Mouse (Mus musculus): ENCODE measurements at regions not wholly inside any gene's neighbourhood (a gene's known extent, or its start where the extent isn't known, plus 50 kb on each side); places are given as distances from the start of the nearest gene placed in this dataset.
A peak's percentile ranks its signal among the peaks of the same experiment; 100 is the strongest.

DNA sequence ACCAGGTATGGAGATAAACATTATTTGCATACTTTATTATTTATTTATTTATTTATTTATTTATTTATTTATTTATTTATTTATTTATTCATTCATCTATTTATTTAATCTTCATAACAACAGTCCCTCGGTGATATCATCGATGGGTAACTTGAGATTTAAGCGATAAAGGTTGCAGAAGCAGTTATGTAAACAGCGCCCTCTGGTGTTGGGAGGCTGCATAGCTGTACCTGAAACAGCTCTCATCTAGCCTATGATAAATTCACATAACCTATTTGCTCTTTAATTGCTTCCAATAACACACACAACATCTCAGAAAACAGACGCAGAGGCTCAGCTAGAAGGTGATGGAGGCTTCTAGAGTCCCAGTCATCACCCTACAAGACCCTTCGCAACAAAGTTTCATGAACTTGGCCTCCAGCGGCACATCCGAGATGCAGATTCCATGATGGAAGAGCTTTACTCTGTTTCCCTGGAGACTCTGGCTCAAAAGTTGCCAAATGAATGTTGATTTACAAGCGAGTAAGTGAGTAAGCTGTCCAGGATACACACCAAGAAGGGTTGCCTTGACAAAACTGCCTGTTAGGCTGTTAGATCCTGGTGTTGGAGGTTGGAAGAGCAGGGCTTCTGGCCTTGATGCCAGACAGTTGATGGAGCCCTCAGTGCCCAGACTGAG lies 85.8 kb upstream of the Habp2 start:
- H3K4me1 ChIP-seq (ENCODE audit: insufficient read depth) = no peaks in the 10 kb centered on the region
- H3K27me3 ChIP-seq (ENCODE audit: insufficient read depth, low read length) = no peaks in the 10 kb centered on the region
- DNase-seq (peak; percentile 46), ATAC-seq (ENCODE audit: insufficient read depth) (no peak)
- TF ChIP-seq CTCF (IDR thresholded peaks at IDR 0.05; ENCODE audit: low read depth) = peak; percentile 67
- H3K4me3 ChIP-seq (ENCODE audit: low read depth, low read length) = no peak overlapping the region
- H3K4me2 ChIP-seq = no peak overlapping the region
- no peak overlapping the region for H3K9ac ChIP-seq
- H3K27ac ChIP-seq (ENCODE audit: low read depth) = no peak overlapping the region
- WGBS = 79% methylated on average over 9 of the region's 9 CpGs
- H3K36me3 ChIP-seq (ENCODE audit: insufficient read depth) = no peaks in the 10 kb centered on the region
- no peaks in the 10 kb centered on the region for H3K9me3 ChIP-seq (ENCODE audit: low read depth, low read length)

DNA sequence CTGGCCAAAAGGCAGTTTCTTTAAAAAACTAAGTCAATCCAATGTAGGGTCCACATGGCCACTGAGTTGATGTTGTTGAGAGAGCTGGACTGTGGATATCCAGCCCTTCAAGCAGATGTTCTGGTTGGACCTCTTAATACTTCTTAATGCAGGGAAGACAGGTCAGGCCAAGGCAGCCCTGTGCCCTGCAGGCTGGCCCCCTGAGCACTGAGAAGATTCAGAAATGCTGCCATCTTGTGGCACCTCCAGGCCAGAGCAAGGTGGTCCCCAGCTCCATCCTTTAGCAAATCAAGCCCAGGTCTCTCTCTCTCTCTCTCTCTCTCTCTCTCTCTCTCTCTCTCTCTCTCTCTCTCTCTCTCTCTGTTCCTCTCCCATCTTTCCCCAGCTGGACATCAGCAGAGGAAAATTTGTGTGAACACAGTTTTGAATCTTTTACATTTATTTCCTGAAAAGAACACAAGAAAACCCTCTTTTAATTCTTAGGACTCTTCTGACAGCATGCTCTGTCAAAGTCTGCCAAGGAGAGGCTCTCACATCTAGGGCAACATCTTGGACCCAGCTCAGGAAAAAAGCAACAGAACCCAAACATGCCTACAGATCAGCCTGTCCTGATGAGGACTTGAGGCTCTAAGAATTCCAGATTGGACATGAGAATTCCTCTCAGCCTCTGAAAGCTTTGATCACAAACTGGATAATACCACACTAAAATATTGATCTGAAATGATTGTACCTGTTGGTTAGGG lies 85.0 kb upstream of the Habp2 start:
- Histone ChIP-seq H3K36me3 (ENCODE audit: insufficient read depth) (no peaks in the 10 kb centered on the region), H3K27ac (ENCODE audit: low read depth) (no peak overlapping the region), H3K4me1 (ENCODE audit: insufficient read depth) (no peaks in the 10 kb centered on the region), H3K27me3 (ENCODE audit: insufficient read depth, low read length) (no peaks in the 10 kb centered on the region), H3K9ac (no peak overlapping the region), H3K4me3 (ENCODE audit: low read depth, low read length) (no peak overlapping the region), H3K9me3 (ENCODE audit: low read depth, low read length) (no peaks in the 10 kb centered on the region), H3K4me2 (no peak overlapping the region)
- DNase-seq (peak; percentile 80), ATAC-seq (ENCODE audit: insufficient read depth) (peak; percentile 61; the same call in 1 of the 2 replicates)
- peak; percentile 75 for TF ChIP-seq CTCF (IDR thresholded peaks at IDR 0.05; ENCODE audit: low read depth)

DNA sequence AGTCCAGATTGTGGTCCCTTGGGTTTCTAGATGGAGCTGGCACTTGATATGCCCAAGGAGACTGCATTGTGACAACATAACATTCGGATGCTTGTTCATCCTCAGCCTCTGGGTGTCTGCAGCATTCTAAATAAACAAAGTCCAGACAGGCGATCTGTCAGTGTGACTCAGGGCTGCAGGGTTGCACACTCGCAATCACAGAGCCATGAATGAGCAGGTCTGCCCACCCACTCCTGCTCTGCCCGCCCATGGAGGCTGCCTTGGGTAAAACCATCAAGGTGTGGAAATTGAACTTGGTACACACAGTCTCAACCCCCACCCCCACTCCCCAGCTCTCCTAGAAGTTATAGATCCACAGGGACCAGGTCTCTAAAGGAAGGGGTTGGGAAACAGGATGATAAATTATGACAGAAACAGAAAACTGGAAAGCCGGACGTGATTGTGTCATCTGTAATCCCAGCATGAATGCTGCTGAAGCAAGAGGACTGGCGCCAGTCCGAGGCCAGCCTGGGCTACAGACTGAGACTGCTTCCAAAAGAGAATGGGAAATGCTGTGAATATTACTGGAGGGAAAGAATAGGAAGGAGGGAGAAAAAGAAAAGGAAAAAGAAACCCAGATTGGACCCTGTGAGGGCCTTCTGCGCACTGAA lies 84.3 kb upstream of the Habp2 start:
- ATAC-seq (ENCODE audit: insufficient read depth) (no peak), DNase-seq (no peak)
- Histone ChIP-seq H3K27ac (ENCODE audit: low read depth) (no peak overlapping the region), H3K4me3 (ENCODE audit: low read depth, low read length) (no peak overlapping the region), H3K4me1 (ENCODE audit: insufficient read depth) (no peaks in the 10 kb centered on the region), H3K9me3 (ENCODE audit: low read depth, low read length) (no peaks in the 10 kb centered on the region), H3K9ac (no peak overlapping the region), H3K4me2 (no peak overlapping the region), H3K36me3 (ENCODE audit: insufficient read depth) (no peaks in the 10 kb centered on the region), H3K27me3 (ENCODE audit: insufficient read depth, low read length) (no peaks in the 10 kb centered on the region)
- WGBS = 42% methylated on average over 9 of the region's 9 CpGs
- TF ChIP-seq CTCF (IDR thresholded peaks at IDR 0.05; ENCODE audit: low read depth) = no peak

DNA sequence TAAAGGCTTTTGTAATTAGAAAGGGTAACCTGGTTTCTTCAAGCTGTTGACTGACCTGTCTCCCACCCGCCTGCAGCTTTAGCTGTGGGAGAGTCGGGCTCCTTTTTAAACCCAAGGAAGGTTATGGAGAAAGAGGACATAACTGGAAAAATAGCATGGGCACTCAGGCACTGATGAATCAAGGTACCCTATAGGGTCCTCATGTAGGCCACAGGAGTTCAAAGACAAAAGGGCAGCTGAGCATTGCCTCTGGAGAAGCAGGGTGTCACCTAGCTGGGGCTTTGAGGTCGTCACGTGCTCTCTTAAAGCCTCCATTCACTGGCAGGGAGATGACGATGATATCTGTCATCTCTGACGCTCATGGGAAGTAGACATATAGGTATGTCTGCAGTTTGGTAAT lies 68.4 kb upstream of the Habp2 start:
- no peak overlapping the region for H3K4me2 ChIP-seq
- no peaks in the 10 kb centered on the region for H3K27me3 ChIP-seq (ENCODE audit: insufficient read depth, low read length)
- no peak overlapping the region for H3K4me3 ChIP-seq (ENCODE audit: low read depth, low read length)
- no peaks in the 10 kb centered on the region for H3K9me3 ChIP-seq (ENCODE audit: low read depth, low read length)
- ATAC-seq (ENCODE audit: insufficient read depth) (no peak), DNase-seq (no peak)
- H3K27ac ChIP-seq (ENCODE audit: low read depth) = no peak overlapping the region
- H3K4me1 ChIP-seq (ENCODE audit: insufficient read depth) = no peaks in the 10 kb centered on the region
- H3K9ac ChIP-seq = no peak overlapping the region
- WGBS = 77% methylated on average over 6 of the region's 6 CpGs
- H3K36me3 ChIP-seq (ENCODE audit: insufficient read depth) = no peaks in the 10 kb centered on the region
- no peak for TF ChIP-seq CTCF (IDR thresholded peaks at IDR 0.05; ENCODE audit: low read depth)

DNA sequence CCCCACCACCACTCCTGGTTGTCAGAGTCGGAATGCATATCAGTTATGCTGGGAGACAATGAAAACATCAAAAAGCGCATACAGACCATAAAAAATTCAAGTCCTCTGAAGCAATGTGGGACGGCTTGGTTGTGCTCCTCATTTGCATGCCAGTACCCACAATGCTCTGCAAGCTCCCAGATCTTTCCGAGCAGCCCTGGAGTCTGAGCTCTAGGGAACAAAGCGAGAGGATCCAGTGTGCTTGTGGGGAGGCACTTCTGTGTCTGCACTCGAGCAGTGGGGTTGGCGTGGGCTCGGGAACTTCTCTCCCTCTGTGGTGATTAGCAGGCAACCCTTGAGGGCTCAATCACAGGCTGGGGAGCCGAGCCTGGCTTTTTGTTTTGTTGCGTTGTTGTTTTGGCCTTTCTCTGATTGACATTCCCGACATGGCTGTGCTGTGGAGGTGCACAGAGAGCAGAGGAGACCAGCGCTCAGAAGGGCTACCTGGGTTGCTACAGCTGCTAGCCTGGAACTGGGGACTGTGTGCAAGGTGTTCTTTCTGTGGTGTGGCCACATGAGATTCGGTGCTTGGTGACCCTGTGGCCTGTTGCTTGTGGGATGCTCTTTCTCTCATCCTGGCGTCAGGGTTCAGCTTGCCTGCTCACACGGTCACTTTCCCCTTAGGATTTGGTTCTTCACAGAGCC lies 66.1 kb upstream of the Habp2 start:
- Histone ChIP-seq H3K27ac (ENCODE audit: low read depth) (no peak overlapping the region), H3K4me2 (no peak overlapping the region), H3K36me3 (ENCODE audit: insufficient read depth) (no peaks in the 10 kb centered on the region), H3K9ac (no peak overlapping the region), H3K9me3 (ENCODE audit: low read depth, low read length) (no peaks in the 10 kb centered on the region), H3K4me1 (ENCODE audit: insufficient read depth) (no peaks in the 10 kb centered on the region; the same call in 1 of the 2 replicates), H3K4me3 (ENCODE audit: low read depth, low read length) (no peak overlapping the region), H3K27me3 (ENCODE audit: insufficient read depth, low read length) (no peaks in the 10 kb centered on the region)
- DNase-seq (no peak), ATAC-seq (ENCODE audit: insufficient read depth) (no peak)
- TF ChIP-seq CTCF (IDR thresholded peaks at IDR 0.05; ENCODE audit: low read depth) = no peak
- 65% methylated on average over 15 of the region's 15 CpGs for WGBS

DNA sequence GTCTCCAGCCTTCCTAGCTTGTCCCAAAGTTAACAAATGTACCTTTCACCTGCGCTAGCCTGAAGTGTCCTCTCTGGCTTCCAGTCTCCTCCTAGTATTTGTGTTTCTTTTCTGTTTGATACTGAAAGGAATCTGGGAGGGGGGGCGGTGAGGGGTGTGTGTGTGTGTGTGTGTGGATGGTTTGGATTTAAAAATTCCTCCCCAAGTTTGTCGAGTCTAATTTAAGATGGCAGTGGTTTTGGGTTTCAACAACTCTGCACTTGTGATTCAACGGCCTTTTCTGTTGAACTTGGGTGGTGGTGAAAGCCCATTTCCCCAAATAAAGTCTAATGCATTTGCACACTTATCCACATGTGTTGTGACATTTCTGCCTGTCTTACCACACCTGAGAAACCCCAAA lies 64.4 kb upstream of the Habp2 start:
- no peak overlapping the region for H3K9ac ChIP-seq
- no peaks in the 10 kb centered on the region for H3K27me3 ChIP-seq (ENCODE audit: insufficient read depth, low read length)
- ATAC-seq (ENCODE audit: insufficient read depth) (no peak), DNase-seq (no peak)
- 43% methylated on average over 4 of the region's 4 CpGs for WGBS
- H3K4me2 ChIP-seq = no peak overlapping the region
- no peaks in the 10 kb centered on the region for H3K9me3 ChIP-seq (ENCODE audit: low read depth, low read length)
- H3K27ac ChIP-seq (ENCODE audit: low read depth) = no peak overlapping the region; the same call in 1 of the 2 replicates
- no peaks in the 10 kb centered on the region; the same call in 1 of the 2 replicates for H3K4me1 ChIP-seq (ENCODE audit: insufficient read depth)
- no peak overlapping the region for H3K4me3 ChIP-seq (ENCODE audit: low read depth, low read length)
- H3K36me3 ChIP-seq (ENCODE audit: insufficient read depth) = no peaks in the 10 kb centered on the region
- no peak for TF ChIP-seq CTCF (IDR thresholded peaks at IDR 0.05; ENCODE audit: low read depth)

DNA sequence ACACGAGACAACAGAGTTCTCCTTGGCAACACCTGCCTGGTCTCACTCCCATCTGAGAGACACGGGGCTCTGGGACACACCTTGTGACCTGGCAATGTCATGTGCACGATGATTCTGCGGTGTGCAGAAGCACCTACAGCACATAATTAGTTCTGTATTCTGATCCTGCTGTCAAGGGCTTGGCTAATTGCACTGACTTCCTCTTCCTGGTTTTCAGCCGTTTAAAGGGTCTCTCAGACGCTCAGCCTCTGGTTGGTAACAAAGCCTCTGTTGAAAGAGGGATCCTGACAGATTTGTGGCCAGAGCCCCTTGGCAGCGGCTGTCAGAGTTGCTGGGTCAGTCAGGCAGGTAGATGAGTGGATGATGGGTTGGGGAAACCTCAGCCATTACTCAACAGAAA lies 61.9 kb upstream of the Habp2 start:
- H3K4me3 ChIP-seq (ENCODE audit: low read depth, low read length) = no peak overlapping the region
- H3K27ac ChIP-seq (ENCODE audit: low read depth) = no peak overlapping the region
- peak overlapping the region; percentile 7; the same call in 1 of the 2 replicates for H3K4me2 ChIP-seq
- ATAC-seq (ENCODE audit: insufficient read depth) (no peak), DNase-seq (no peak)
- no peaks in the 10 kb centered on the region for H3K27me3 ChIP-seq (ENCODE audit: insufficient read depth, low read length)
- no peak overlapping the region for H3K9ac ChIP-seq
- H3K36me3 ChIP-seq (ENCODE audit: insufficient read depth) = no peaks in the 10 kb centered on the region
- WGBS = 19% methylated on average over 7 of the region's 7 CpGs
- H3K4me1 ChIP-seq (ENCODE audit: insufficient read depth) = no peaks in the 10 kb centered on the region; the same call in 1 of the 2 replicates
- TF ChIP-seq CTCF (IDR thresholded peaks at IDR 0.05; ENCODE audit: low read depth) = no peak
- no peaks in the 10 kb centered on the region for H3K9me3 ChIP-seq (ENCODE audit: low read depth, low read length)

Measured in lung, embryonic 14.5 days (tissue).